Mouse (Mus musculus) C2C12 (cell line): Measurements from ENCODE around the gene Morn4.

ENCODE experiments used
- CEBPB ChIP-seq: IDR thresholded peaks from one replicate; pipeline ENCODE4 v1.6.1; 2011; ENCODE audit warnings: low read depth, mild to moderate bottlenecking, control low read depth, moderate library complexity
- CTCF ChIP-seq: IDR thresholded peaks from one replicate; pipeline ENCODE4 v1.5.1; 2011; ENCODE audit not compliant: control insufficient read depth, insufficient read depth, insufficient read length
- FOSL1 ChIP-seq: IDR thresholded peaks from one replicate; pipeline ENCODE4 v1.8.0; 2011; ENCODE audit warnings: mild to moderate bottlenecking, low read length; ENCODE audit not compliant: poor library complexity, insufficient read depth, severe bottlenecking
- MAX ChIP-seq: IDR thresholded peaks from one replicate; pipeline ENCODE4 v1.6.1; 2011; ENCODE audit warnings: mild to moderate bottlenecking, control low read depth
- MYOD1 ChIP-seq: IDR thresholded peaks from one replicate; pipeline ENCODE4 v1.6.1; 2011; ENCODE audit warnings: low read depth; ENCODE audit not compliant: control insufficient read depth, insufficient read length
- USF1 ChIP-seq: IDR thresholded peaks from one replicate; pipeline ENCODE4 v1.6.1; 2011; ENCODE audit warnings: low read depth, mild to moderate bottlenecking, control low read depth, moderate library complexity

DNA sequence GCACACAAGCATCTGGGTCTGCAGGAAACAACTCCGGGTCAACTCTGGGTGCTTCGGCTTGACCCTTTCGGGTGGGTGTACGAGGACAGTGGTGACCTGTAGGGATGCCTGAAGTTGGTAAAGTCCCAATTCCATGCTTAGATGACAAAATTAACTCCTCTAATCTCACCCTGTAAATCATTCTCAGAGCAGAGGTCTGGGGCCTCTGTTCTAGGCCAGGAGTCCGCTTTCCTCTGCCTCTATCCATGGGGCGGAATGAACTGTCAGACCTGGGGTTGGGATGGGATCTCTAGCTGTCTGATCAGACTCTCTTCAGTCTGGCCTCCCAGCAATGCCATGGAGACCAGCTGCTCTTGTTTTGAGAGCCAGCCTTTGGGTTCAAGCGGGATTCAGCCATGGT is 24.7 kb downstream of the Morn4 start:
- no peak for TF ChIP-seq CTCF
- TF ChIP-seq MYOD1: no peak
- TF ChIP-seq CEBPB: no peak
- TF ChIP-seq FOSL1: no peak
- TF ChIP-seq USF1: no peak
- TF ChIP-seq MAX: no peak
